Comparison of ENCODE assay signal across 22 mouse cellular contexts in the genomic region with DNA sequence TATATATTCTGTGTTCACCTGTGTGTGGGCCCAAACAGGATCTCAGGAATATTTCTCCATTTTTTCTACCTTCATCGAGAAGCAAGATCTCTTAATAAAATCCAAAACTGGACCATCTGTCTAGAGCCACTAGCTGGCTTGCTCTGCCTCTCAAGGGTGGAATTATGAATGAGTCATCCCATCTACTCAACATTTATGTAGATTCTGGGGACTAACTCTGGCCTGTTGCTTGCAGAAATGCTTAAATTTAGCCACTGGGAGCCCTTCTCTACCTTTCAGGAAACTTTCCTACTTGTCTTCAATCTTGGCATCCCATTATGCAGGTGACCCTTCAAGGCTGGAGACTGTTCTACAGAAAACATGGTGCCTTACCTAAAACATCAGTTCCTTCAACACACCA.
"Had no signal": no experiment of that assay in that cellular context is flagged by ENCODE, and none has a peak within 500 bp of the region (broad histone marks: within the 10 kb centered on the region; RNA-seq: fewer than 3 reads in every experiment).

No protein-coding gene starts in this region.

- ATAC-seq: hindbrain, embryonic 16.5 days; hindbrain, postnatal 0 days; inflammation-experienced regulatory T-cells, adult 6 months; intestine, embryonic 15.5 days; intestine, embryonic 16.5 days; intestine, postnatal 0 days had no signal

- DNase-seq: heart, postnatal 10 days; heart, postnatal 14 days; heart, postnatal 36 days; heart, postnatal 4 days; kidney, adult 11 months; kidney, adult 18-20 months; kidney, adult 2 months; kidney, adult 8-10 months; kidney, adult 9 months; kidney, postnatal 10 days; kidney, postnatal 14 days; kidney, postnatal 25 days; kidney, postnatal 36 days; kidney, postnatal 4 days; layer of hippocampus, adult 9-11 months; layer of hippocampus, postnatal 36 days had no signal
